Mouse (Mus musculus) c-Kit-positive CD71-negative TER-119-negative erythroid progenitor cells, embryonic 14.5 days (primary cell): ENCODE results near the gene Man1c1.
A peak's percentile ranks its signal among the peaks of the same experiment; 100 is the strongest.

Source experiments
- DNase-seq: peaks from one replicate; pipeline ENCODE4 v3.0.0-alpha.2; 2013; ENCODE audit warnings: low read depth

The Man1c1 gene

DNA sequence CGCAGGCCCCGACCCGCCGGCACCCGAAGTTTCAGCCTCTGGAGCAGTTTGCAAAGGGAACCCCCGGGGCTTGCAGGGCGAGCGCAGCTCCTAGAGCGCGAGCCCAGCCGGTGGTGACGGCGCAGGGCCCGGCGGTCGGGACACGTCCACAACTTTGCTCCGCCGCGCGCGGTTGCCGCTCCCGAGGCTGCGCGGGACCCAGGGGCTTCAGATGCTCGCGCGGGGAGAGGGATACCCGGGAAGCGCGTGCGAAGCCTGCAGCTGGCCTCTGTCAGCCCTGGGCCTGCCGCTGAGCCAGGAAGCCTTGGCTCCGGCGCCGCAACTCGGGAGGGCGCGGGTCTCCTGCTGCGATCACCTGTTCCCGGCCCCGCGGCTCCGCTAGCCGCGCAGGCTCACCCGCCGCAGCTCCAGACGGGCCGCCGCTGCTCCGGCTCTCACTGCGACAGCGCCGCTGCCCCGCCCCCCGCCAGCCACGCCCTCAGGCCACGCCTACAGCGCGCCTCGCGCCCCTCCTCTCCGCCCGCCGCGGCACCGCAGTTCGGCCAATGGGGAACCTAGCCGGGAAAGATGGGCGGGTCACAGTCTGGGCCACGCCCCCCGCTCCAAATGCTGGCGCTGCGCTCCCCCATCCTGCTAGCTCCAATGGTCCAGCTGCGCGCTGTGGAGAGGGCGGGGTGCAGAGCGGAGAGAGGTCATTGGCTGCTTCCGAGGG is at the start of gene Man1c1:
TSS of gene Man1c1 (minus strand) at position 456 of the 712 bp plus-strand sequence.
- peak; percentile 88 for DNase-seq

GRCm38 (mm10) chr4:134753516-134754261 is 49.6 kb upstream of the Man1c1 start:
- DNase-seq = no peak

DNA sequence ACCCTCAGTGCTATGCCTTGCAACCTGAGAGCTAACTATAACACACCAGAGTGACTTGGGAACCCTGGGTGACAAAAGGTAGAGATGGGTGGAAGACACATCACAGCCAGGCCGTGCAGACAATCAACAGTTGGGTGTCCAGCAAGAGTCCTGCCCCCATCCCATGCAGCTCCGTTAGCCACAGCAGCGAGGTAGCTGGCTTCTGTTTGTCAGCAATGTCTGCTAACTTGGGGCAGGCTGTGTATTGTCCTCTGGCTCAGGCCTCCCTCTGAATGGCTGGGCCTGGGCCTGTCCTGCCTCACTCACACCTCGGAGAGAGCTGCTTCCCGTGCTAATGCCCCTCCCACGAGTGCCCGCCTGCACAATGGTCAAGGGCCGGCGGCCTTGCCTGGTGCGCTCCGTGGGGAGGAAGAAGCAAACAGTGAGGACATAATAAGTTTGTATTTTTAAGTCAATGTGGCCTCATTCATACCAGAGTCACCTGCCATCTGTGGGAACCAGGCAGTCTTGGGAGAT is 48.9 kb upstream of the Man1c1 start:
- DNase-seq = no peak

DNA sequence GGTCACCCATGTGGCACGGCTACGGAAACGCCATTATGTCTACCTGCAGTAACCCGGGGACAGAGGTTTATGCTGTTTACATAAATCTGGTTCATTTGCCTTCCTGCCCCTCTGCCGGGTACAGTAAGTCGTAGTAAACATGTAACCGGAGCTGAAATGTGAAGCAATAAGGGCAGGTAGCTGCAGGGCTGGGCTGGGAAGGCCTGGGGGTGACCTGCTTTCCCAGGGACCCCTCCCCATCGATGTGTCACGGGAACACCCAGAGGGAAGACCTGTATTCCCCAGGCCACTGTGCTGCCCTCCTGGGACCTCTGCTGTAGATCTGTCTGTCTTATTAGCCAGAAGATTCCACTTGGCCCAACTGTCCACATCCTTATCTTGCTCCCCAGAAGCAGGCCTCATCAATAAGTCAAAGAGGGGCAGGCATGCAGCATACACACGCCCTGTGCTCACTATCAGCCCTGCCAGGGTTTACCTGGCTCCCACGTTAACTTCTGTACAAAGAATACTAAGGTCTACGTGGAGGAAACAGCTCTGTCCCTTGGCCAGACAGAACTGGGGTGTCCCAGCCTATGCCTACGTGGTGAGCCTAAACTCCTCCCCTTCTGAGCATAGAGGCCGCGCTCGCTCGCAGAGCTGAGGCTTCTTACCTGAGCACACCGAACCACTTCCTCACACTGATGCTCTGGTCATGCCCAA is 47.7 kb upstream of the Man1c1 start:
- DNase-seq = no peak

DNA sequence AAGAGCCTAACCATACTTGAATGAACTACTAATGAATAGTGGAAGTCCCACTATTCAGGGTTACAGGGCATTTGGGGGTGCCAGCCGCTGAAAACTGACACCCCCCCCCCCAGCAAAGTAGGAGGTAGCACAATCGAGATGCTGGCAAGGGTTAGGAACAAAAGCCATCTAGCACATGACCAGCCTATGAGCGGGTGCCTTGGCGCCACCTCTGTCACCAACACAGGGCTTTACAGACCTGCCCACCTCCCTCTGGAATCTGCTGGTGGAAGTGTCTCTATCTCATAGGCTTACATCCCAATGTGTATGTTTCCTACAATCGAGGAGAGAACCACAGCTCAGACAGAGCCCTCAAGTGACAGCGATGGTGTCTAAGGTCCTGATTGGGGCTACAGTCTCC is 46.7 kb upstream of the Man1c1 start:
- no peak for DNase-seq

DNA sequence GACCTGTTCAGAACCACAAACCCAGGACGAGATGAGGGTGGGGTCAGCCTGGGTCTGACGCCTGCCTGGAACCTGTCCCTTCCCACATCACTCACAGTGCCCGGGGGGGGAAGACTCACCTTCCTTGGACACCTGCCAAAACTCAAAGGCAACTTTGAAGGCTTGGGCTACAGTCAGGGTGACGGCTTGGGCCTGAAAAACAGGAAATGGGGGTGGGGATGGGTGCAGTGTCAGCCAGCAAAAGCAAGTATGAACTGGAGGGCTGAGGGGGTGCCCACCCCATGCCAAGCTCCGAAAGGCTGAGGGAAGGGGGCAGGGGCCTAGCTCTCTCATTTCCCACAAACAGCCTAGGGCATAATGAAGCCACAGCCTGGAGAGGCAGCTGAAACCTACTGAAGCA is 46.2 kb upstream of the Man1c1 start:
- no peak for DNase-seq

DNA sequence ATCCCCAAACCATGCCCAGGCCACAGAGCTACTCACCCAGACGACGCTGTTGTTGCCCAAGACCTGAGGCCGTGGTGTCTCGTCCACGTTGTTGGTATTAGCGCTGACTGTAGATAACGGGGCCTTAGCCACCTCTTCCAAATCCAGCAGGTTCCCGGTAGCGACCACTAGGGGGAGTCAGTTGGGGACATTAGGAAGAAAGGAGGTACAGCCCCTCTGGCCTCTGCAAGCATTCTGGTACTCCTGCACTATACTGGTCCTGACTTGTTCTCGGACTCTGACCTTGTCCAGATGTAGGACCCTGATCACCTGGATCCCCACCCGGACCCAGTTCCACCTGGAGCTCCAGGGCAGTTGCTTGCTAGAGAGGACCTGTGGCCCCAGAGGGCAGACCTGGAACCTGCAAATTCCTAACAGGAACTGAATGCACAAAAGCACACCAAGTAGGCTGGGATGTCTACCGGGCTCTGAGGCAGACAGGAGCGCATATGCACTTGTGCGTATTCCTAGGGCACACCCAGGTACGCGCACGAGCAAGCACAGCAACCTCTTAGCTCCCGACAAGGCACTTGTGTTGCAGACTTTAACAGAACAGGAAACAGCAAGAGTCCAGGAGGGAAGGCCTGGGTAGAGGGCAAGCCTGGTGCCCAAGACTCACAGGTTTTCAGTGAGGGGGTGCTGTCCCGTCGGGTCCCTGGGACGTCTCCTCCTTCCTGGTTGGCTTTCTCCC is 45.4 kb upstream of the Man1c1 start:
- DNase-seq = peak; percentile 83

- no peak for DNase-seq
Measured at GRCm38 (mm10) chr4:134745900-134746661, 42.0 kb upstream of the Man1c1 start.

GRCm38 (mm10) chr4:134743881-134744633 is 40.0 kb upstream of the Man1c1 start:
- no peak for DNase-seq

- DNase-seq = no peak
Measured at GRCm38 (mm10) chr4:134741949-134742348, 37.9 kb upstream of the Man1c1 start.

DNA sequence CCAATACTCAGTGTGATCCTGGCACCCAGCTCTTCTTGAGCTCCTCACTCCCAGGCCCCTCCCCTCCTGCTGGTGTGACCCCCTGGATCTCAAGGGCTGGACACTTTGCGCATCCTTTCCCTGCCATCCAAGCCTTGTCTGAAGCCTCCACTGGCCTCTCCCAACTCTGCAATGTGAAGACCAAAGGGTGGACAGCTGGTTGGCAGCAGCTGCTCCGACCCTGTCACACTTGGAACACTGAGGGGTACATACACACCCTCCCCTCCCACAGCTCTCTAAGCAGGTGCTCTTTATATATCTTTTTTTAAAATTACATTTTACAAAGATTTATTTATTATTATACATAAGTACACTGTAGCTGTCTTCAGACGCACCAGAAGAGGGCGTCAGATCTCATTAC is 36.1 kb upstream of the Man1c1 start:
- DNase-seq = no peak

- DNase-seq = no peak
Measured at GRCm38 (mm10) chr4:134739530-134739929, 35.4 kb upstream of the Man1c1 start.

DNA sequence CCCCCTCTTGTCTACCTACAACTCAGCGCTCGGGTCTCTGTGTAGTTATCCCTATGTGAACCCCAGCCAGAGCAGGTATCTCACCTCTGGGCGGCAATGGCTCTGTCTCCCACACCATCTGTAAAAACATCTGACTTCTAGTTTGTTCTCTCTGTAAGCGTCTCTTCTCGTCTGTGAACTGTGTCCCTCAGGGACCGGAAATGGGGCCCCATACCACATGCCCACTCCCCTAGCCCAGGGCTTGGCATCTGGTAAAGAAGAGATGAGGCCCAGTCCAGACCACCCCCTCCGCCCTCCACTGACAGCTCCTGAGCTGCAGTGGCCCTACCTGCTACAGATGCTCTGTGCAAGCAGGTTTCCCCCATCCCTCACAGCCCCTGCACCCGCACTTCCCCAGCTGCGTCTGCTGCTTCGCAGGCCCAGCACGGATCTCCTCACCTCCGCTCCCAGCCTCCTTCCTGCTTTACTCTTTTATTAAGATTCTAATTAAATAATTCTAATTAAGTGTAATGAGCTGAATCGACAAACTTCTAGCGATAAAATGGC is 33.3 kb upstream of the Man1c1 start:
- DNase-seq = no peak

DNA sequence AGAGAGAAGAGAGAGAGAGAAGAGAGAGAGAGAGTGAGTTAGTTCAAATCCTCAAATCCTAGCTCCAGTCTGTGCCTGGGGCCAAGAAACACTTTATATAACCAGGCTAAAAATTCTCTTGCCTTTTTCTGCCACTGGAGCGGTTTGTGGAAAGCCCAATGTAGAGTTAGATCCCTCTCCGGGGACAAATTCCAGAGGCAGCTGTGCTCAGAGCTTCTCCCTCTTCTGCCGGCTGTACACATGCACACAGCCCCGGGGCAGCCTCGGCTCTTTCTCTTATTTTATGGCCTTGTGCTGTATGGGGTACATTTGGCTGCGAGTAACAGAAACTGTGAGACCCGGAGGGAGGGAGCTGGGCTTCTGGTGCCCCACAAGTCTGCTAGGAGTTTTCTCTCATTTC is 32.1 kb upstream of the Man1c1 start:
- DNase-seq = no peak

DNA sequence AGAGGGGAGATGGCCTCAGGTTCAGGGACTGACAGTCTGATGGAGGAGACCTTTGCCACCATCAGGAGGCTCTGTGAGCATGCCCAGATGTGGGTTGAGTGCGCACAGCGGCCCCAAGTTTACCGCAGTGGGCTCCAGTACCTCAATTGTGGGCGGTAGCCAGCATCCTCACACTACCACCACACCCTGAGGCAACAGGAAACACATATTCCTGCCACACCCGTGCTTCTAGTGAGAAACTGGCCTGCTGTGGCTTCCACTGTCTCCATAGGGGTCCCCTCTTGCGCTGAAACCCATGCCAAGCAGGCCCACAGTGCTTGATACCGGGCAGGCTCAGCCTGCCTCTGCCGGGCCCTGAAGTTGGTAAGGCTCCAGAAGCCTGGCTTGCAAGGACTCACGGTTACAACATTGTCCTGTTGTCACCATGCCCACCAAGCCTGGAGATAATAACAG is 30.6 kb upstream of the Man1c1 start:
- peak; percentile 73 for DNase-seq

- peak; percentile 57 for DNase-seq
Measured at GRCm38 (mm10) chr4:134734038-134734628, 30.0 kb upstream of the Man1c1 start.

- no peak for DNase-seq
Measured at GRCm38 (mm10) chr4:134733371-134733770, 29.3 kb upstream of the Man1c1 start.

DNA sequence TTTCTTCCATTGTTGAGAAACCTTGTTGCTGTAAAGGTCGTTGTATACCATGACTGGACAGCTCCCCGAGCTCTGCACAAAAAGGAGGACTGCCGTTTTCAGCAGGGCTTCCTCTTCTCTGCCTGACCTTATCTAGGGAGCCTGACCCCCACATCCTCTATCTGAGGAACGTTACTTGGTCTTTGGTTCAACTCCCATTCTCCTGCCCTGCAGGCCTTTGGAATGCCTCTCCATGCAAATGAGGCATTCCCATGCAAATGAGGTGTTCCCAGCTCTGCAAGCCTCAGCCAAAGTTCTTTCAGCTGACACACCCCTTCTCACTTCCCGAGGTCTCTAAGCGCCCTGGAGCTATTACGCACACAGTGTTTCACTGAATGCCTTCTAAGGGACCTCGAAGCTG is 26.0 kb upstream of the Man1c1 start:
- DNase-seq = no peak

GRCm38 (mm10) chr4:134725735-134726345 is 21.8 kb upstream of the Man1c1 start:
- DNase-seq = no peak
